Mouse (Mus musculus): ENCODE measurements at regions not wholly inside any gene's neighbourhood (a gene's known extent, or its start where the extent isn't known, plus 50 kb on each side); places are given as distances from the start of the nearest gene placed in this dataset.

- Histone ChIP-seq H3K9me3 (replicated peaks) (peaks cover 3% of the 10 kb centered on the region), H3K27me3 (ENCODE audit: insufficient read depth, low read length) (no peaks in the 10 kb centered on the region), H3K36me3 (replicated peaks) (no peaks in the 10 kb centered on the region), H3K4me1 (ENCODE audit: insufficient read depth, low read depth, low read length) (peaks cover 47% of the 10 kb centered on the region), H3K4me3 (ENCODE audit: low read depth, low read length) (no peak overlapping the region)
- ATAC-seq (ENCODE audit: extremely low read depth, insufficient number of reproducible peaks, low FRiP score, poor library complexity, severe bottlenecking) (no peak), DNase-seq (ENCODE audit: low spot score) (no peak)
- TF ChIP-seq POLR2AphosphoS5 (IDR thresholded peaks at IDR 0.05; ENCODE audit: insufficient replicate concordance, low read depth, low read length) (no peak), GATA2 (IDR thresholded peaks at IDR 0.05; ENCODE audit: borderline replicate concordance, low read depth, low read length) (no peak), TAL1 (conservative IDR thresholded peaks at IDR 0.05; ENCODE audit: low read depth, low read length) (no peak), GATA1 (IDR thresholded peaks at IDR 0.05; ENCODE audit: borderline replicate concordance, low read length) (no peak), CTCF (IDR thresholded peaks at IDR 0.05; ENCODE audit: low read depth, low read length) (no peak)
Observed at GRCm38 (mm10) chrX:12490957-12491356, 96.6 kb upstream of the Atp6ap2 start.

GRCm38 (mm10) chrX:12493216-12493615, 94.4 kb upstream of the Atp6ap2 start:
- Histone ChIP-seq H3K36me3 (replicated peaks) (no peaks in the 10 kb centered on the region), H3K27me3 (ENCODE audit: insufficient read depth, low read length) (no peaks in the 10 kb centered on the region), H3K9me3 (replicated peaks) (peaks cover 3% of the 10 kb centered on the region), H3K4me3 (ENCODE audit: low read depth, low read length) (peak overlapping the region; percentile 16; the same call in 1 of the 2 replicates), H3K4me1 (ENCODE audit: insufficient read depth, low read depth, low read length) (peaks cover 48% of the 10 kb centered on the region)
- DNase-seq (ENCODE audit: low spot score) (no peak), ATAC-seq (ENCODE audit: extremely low read depth, insufficient number of reproducible peaks, low FRiP score, poor library complexity, severe bottlenecking) (no peak)
- TF ChIP-seq CTCF (IDR thresholded peaks at IDR 0.05; ENCODE audit: low read depth, low read length) = no peak
- no peak for TF ChIP-seq POLR2AphosphoS5 (IDR thresholded peaks at IDR 0.05; ENCODE audit: insufficient replicate concordance, low read depth, low read length)
- no peak for TF ChIP-seq GATA2 (IDR thresholded peaks at IDR 0.05; ENCODE audit: borderline replicate concordance, low read depth, low read length)
- TF ChIP-seq GATA1 (IDR thresholded peaks at IDR 0.05; ENCODE audit: borderline replicate concordance, low read length) = no peak
- TF ChIP-seq TAL1 (conservative IDR thresholded peaks at IDR 0.05; ENCODE audit: low read depth, low read length) = no peak

- H3K36me3 ChIP-seq (replicated peaks) = no peaks in the 10 kb centered on the region
- peaks cover 3% of the 10 kb centered on the region for H3K9me3 ChIP-seq (replicated peaks)
- peak; percentile 41 for ATAC-seq (ENCODE audit: extremely low read depth, insufficient number of reproducible peaks, low FRiP score, poor library complexity, severe bottlenecking)
- TF ChIP-seq GATA2 (IDR thresholded peaks at IDR 0.05; ENCODE audit: borderline replicate concordance, low read depth, low read length) = no peak
- no peak for TF ChIP-seq POLR2AphosphoS5 (IDR thresholded peaks at IDR 0.05; ENCODE audit: insufficient replicate concordance, low read depth, low read length)
- TF ChIP-seq TAL1 (conservative IDR thresholded peaks at IDR 0.05; ENCODE audit: low read depth, low read length) = no peak
- no peak for TF ChIP-seq CTCF (IDR thresholded peaks at IDR 0.05; ENCODE audit: low read depth, low read length)
- TF ChIP-seq GATA1 (IDR thresholded peaks at IDR 0.05; ENCODE audit: borderline replicate concordance, low read length) = no peak
- peak; percentile 11 for DNase-seq (ENCODE audit: low spot score)
- H3K27me3 ChIP-seq (ENCODE audit: insufficient read depth, low read length) = no peaks in the 10 kb centered on the region
- H3K4me1 ChIP-seq (ENCODE audit: insufficient read depth, low read depth, low read length) = peaks cover 48% of the 10 kb centered on the region
- H3K4me3 ChIP-seq (ENCODE audit: low read depth, low read length) = peak overlapping the region; percentile 30; the same call in 1 of the 2 replicates
Observed at GRCm38 (mm10) chrX:12493916-12494315, 93.7 kb upstream of the Atp6ap2 start.

GRCm38 (mm10) chrX:12494535-12494934, 93.1 kb upstream of the Atp6ap2 start:
- Histone ChIP-seq H3K27me3 (ENCODE audit: insufficient read depth, low read length) (no peaks in the 10 kb centered on the region), H3K4me1 (ENCODE audit: insufficient read depth, low read depth, low read length) (peaks cover 48% of the 10 kb centered on the region), H3K36me3 (replicated peaks) (no peaks in the 10 kb centered on the region), H3K9me3 (replicated peaks) (peaks cover 3% of the 10 kb centered on the region), H3K4me3 (ENCODE audit: low read depth, low read length) (peak overlapping the region; percentile 33; the same call in 1 of the 2 replicates)
- DNase-seq (ENCODE audit: low spot score) = peak; percentile 8
- peak; percentile 65 for ATAC-seq (ENCODE audit: extremely low read depth, insufficient number of reproducible peaks, low FRiP score, poor library complexity, severe bottlenecking)
- TF ChIP-seq GATA1 (IDR thresholded peaks at IDR 0.05; ENCODE audit: borderline replicate concordance, low read length) (no peak), TAL1 (conservative IDR thresholded peaks at IDR 0.05; ENCODE audit: low read depth, low read length) (peak; percentile 38)

- H3K4me1 ChIP-seq (ENCODE audit: insufficient read depth, low read depth, low read length) = peaks cover 5% of the 10 kb centered on the region; the same call in 1 of the 2 replicates
- no peaks in the 10 kb centered on the region for H3K36me3 ChIP-seq (replicated peaks)
- no peaks in the 10 kb centered on the region for H3K9me3 ChIP-seq (replicated peaks)
- ATAC-seq (ENCODE audit: extremely low read depth, insufficient number of reproducible peaks, low FRiP score, poor library complexity, severe bottlenecking) (no peak), DNase-seq (ENCODE audit: low spot score) (no peak)
- H3K4me3 ChIP-seq (ENCODE audit: low read depth, low read length) = no peak overlapping the region
- no peak for TF ChIP-seq TAL1 (conservative IDR thresholded peaks at IDR 0.05; ENCODE audit: low read depth, low read length)
- 0 out of 2 replicates have a peak, but pooled peaks cover 2% of the 10 kb centered on the region for H3K27me3 ChIP-seq (ENCODE audit: insufficient read depth, low read length)
Observed at GRCm38 (mm10) chrX:12500601-12501000, 87.0 kb upstream of the Atp6ap2 start.

- Histone ChIP-seq H3K4me1 (ENCODE audit: insufficient read depth, low read depth, low read length) (no peaks in the 10 kb centered on the region), H3K9me3 (replicated peaks) (no peaks in the 10 kb centered on the region), H3K27me3 (ENCODE audit: insufficient read depth, low read length) (0 out of 2 replicates have a peak, but pooled peaks cover 2% of the 10 kb centered on the region), H3K36me3 (replicated peaks) (no peaks in the 10 kb centered on the region), H3K4me3 (ENCODE audit: low read depth, low read length) (no peak overlapping the region)
- TF ChIP-seq GATA2 (IDR thresholded peaks at IDR 0.05; ENCODE audit: borderline replicate concordance, low read depth, low read length) = no peak
- no peak for TF ChIP-seq CTCF (IDR thresholded peaks at IDR 0.05; ENCODE audit: low read depth, low read length)
- no peak for TF ChIP-seq GATA1 (IDR thresholded peaks at IDR 0.05; ENCODE audit: borderline replicate concordance, low read length)
- TF ChIP-seq TAL1 (conservative IDR thresholded peaks at IDR 0.05; ENCODE audit: low read depth, low read length) = no peak
- TF ChIP-seq POLR2AphosphoS5 (IDR thresholded peaks at IDR 0.05; ENCODE audit: insufficient replicate concordance, low read depth, low read length) = no peak
- DNase-seq (ENCODE audit: low spot score) = no peak
- no peak for ATAC-seq (ENCODE audit: extremely low read depth, insufficient number of reproducible peaks, low FRiP score, poor library complexity, severe bottlenecking)
Observed at GRCm38 (mm10) chrX:12502364-12502763, 85.2 kb upstream of the Atp6ap2 start.

- Histone ChIP-seq H3K36me3 (replicated peaks) (no peaks in the 10 kb centered on the region), H3K4me1 (ENCODE audit: insufficient read depth, low read depth, low read length) (no peaks in the 10 kb centered on the region), H3K4me3 (ENCODE audit: low read depth, low read length) (no peak overlapping the region), H3K9me3 (replicated peaks) (no peaks in the 10 kb centered on the region), H3K27me3 (ENCODE audit: insufficient read depth, low read length) (0 out of 2 replicates have a peak, but pooled peaks cover 2% of the 10 kb centered on the region)
- ATAC-seq (ENCODE audit: extremely low read depth, insufficient number of reproducible peaks, low FRiP score, poor library complexity, severe bottlenecking) (no peak), DNase-seq (ENCODE audit: low spot score) (no peak)
- no peak for TF ChIP-seq POLR2AphosphoS5 (IDR thresholded peaks at IDR 0.05; ENCODE audit: insufficient replicate concordance, low read depth, low read length)
- no peak for TF ChIP-seq GATA1 (IDR thresholded peaks at IDR 0.05; ENCODE audit: borderline replicate concordance, low read length)
- no peak for TF ChIP-seq CTCF (IDR thresholded peaks at IDR 0.05; ENCODE audit: low read depth, low read length)
- no peak for TF ChIP-seq TAL1 (conservative IDR thresholded peaks at IDR 0.05; ENCODE audit: low read depth, low read length)
- TF ChIP-seq GATA2 (IDR thresholded peaks at IDR 0.05; ENCODE audit: borderline replicate concordance, low read depth, low read length) = no peak
Observed at GRCm38 (mm10) chrX:12503581-12503980, 84.0 kb upstream of the Atp6ap2 start.

Data from G1E (cell line).